Mouse (Mus musculus) heart, postnatal 0 days (tissue): ENCODE results near the gene Cadps. TPM values are rescaled to one million over a fixed set of nuclear protein-coding genes. Genes with fewer than 3 reads are reported as not detected.

Experiments
- ATAC-seq: fragments of 200-750 bp; cut with Nextera tagmentation; 2 replicates; pipeline ENCODE4 v1.8.0; 2017; ENCODE audit warnings: low read depth, moderate number of reproducible peaks, moderate library complexity; ENCODE audit not compliant: insufficient read depth
- DNase-seq: peaks from one replicate; pipeline ENCODE4 v3.0.0-alpha.2; 2016; ENCODE audit warnings: low spot score
- H3K27ac ChIP-seq: fragments of 300-500 bp; sonication (generic); 2 replicates; pipeline ENCODE4 v1.5.1; 2014; ENCODE audit warnings: low read depth, mild to moderate bottlenecking
- H3K27me3 ChIP-seq: fragments of 300-500 bp; sonication (generic); 2 replicates; pipeline ENCODE4 v1.6.1; 2014; ENCODE audit warnings: low read length, mixed read lengths; ENCODE audit not compliant: control insufficient read depth, insufficient read depth
- H3K36me3 ChIP-seq: fragments of 300-500 bp; sonication (generic); replicated peaks from 2 replicates; pipeline ENCODE4 v1.6.1; 2014; ENCODE audit warnings: low read length, mixed read lengths; ENCODE audit not compliant: control insufficient read depth, insufficient read depth
- H3K4me1 ChIP-seq: fragments of 300-500 bp; sonication (generic); 2 replicates; pipeline ENCODE4 v1.6.1; 2014; ENCODE audit warnings: antibody characterized with exemption; ENCODE audit not compliant: control insufficient read depth, insufficient read depth
- H3K4me2 ChIP-seq: fragments of 300-500 bp; sonication (generic); 2 replicates; pipeline ENCODE4 v1.6.1; 2014; ENCODE audit warnings: low read depth, mild to moderate bottlenecking, low read length, moderate library complexity
- H3K4me3 ChIP-seq: fragments of 300-500 bp; sonication (generic); 2 replicates; pipeline ENCODE4 v1.5.1; 2014; ENCODE audit warnings: low read depth, low read length
- H3K9ac ChIP-seq: fragments of 300-500 bp; sonication (generic); replicated peaks from 2 replicates; pipeline ENCODE4 v1.6.1; 2014; ENCODE audit warnings: low read depth, low read length, mixed read lengths
- H3K9me3 ChIP-seq: fragments of 300-500 bp; sonication (generic); replicated peaks from 2 replicates; pipeline ENCODE4 v1.6.1; 2016; ENCODE audit warnings: low read length; ENCODE audit not compliant: control insufficient read depth
- CTCF ChIP-seq: IDR thresholded peaks from 2 replicates; pipeline ENCODE4 v1.5.1; 2016; ENCODE audit warnings: antibody characterized with exemption, control low read depth, low read depth
- EP300 ChIP-seq: IDR thresholded peaks from 2 replicates; pipeline ENCODE4 v1.6.1; 2016; ENCODE audit warnings: antibody characterized with exemption, low read depth
- WGBS: fragments of 180-500 bp; shearing (Covaris S2); extraction: QIAGEN DNeasy Blood & Tissue Kit; methylation state at CpG from one replicate; pipeline ENCODE4 v1.1.7; 2014; 5-methylcytosine and 5-hydroxymethylcytosine counted together
- polyA plus RNA-seq: library from polyadenylated mRNA; unstranded; fragments of >200 nt; fragmentation: Nextera tagmentation; extraction: Ambion mirVana; gene quantifications from 2 replicates; pipeline ENCODE4 v1.2.1, GENCODE M21; 2015
- total RNA-seq: library from RNA; depleted of rRNA; stranded (reverse); fragments of >200 nt; gene quantifications from 2 replicates; pipeline ENCODE4 v1.2.3, GENCODE M21; 2014; ENCODE audit warnings: low replicate concordance

Cadps gene
- total and polyA plus RNA-seq, 2 experiments from 2014 or later, result 0.03 to 5.2 TPM

- TF ChIP-seq EP300 (no peak), CTCF (no peak)
- ATAC-seq (no peak), DNase-seq (no peak)
- Histone ChIP-seq H3K9ac (no peak overlapping the region), H3K9me3 (no peaks in the 10 kb centered on the region), H3K27ac (no peak overlapping the region), H3K4me2 (no peak overlapping the region), H3K27me3 (no peaks in the 10 kb centered on the region), H3K4me3 (no peak overlapping the region), H3K36me3 (no peaks in the 10 kb centered on the region), H3K4me1 (no peaks in the 10 kb centered on the region)
- WGBS, result 74% methylated on average over 2 of the region's 2 CpGs
Observed at GRCm38 (mm10) chr14:12394318-12394717, 428.6 kb downstream of the Cadps start.

- H3K36me3 ChIP-seq, result no peaks in the 10 kb centered on the region
Observed at GRCm38 (mm10) chr14:12393271-12393861, 429.5 kb downstream of the Cadps start.

GRCm38 (mm10) chr14:12391167-12391566 lies 431.7 kb downstream of the Cadps start:
- no peak overlapping the region for H3K4me3 ChIP-seq
- no peak for TF ChIP-seq CTCF

More at GRCm38 (mm10) chr14:12393271-12393861, 429.5 kb downstream of the Cadps start:
- no peak for ATAC-seq
- Histone ChIP-seq H3K4me2 (no peak overlapping the region), H3K27ac (no peak overlapping the region), H3K4me1 (no peaks in the 10 kb centered on the region), H3K4me3 (no peak overlapping the region), H3K27me3 (no peaks in the 10 kb centered on the region), H3K9ac (no peak overlapping the region), H3K9me3 (no peaks in the 10 kb centered on the region)
- no peak for DNase-seq
- WGBS, result 76% methylated on average over 12 of the region's 12 CpGs
- TF ChIP-seq CTCF (no peak), EP300 (no peak)

GRCm38 (mm10) chr14:12388806-12389436 lies 434.0 kb downstream of the Cadps start:
- no peaks in the 10 kb centered on the region for H3K36me3 ChIP-seq
- no peak overlapping the region for H3K4me3 ChIP-seq
- WGBS, result 48% methylated on average over 14 of the region's 14 CpGs
- no peaks in the 10 kb centered on the region for H3K9me3 ChIP-seq
- H3K27ac ChIP-seq, result no peak overlapping the region
- H3K27me3 ChIP-seq, result no peaks in the 10 kb centered on the region
- ATAC-seq (no peak), DNase-seq (no peak)
- no peaks in the 10 kb centered on the region for H3K4me1 ChIP-seq
- no peak overlapping the region for H3K4me2 ChIP-seq
- TF ChIP-seq EP300, result no peak
- no peak for TF ChIP-seq CTCF
- no peak overlapping the region for H3K9ac ChIP-seq

More at GRCm38 (mm10) chr14:12391167-12391566, 431.7 kb downstream of the Cadps start:
- H3K27me3 ChIP-seq, result no peaks in the 10 kb centered on the region
- no peak overlapping the region for H3K27ac ChIP-seq
- DNase-seq (no peak), ATAC-seq (no peak)
- 54% methylated on average over 7 of the region's 7 CpGs for WGBS
- no peaks in the 10 kb centered on the region for H3K9me3 ChIP-seq
- no peaks in the 10 kb centered on the region for H3K4me1 ChIP-seq
- H3K36me3 ChIP-seq, result no peaks in the 10 kb centered on the region
- no peak overlapping the region for H3K9ac ChIP-seq
- H3K4me2 ChIP-seq, result no peak overlapping the region

GRCm38 (mm10) chr14:12388192-12388795 lies 434.6 kb downstream of the Cadps start:
- no peaks in the 10 kb centered on the region for H3K9me3 ChIP-seq
- no peaks in the 10 kb centered on the region for H3K4me1 ChIP-seq
- H3K9ac ChIP-seq, result no peak overlapping the region
- no peak overlapping the region for H3K4me3 ChIP-seq
- DNase-seq (no peak), ATAC-seq (no peak)
- TF ChIP-seq EP300 (no peak), CTCF (no peak)
- 33% methylated on average over 4 of the region's 4 CpGs for WGBS
- no peak overlapping the region for H3K27ac ChIP-seq
- no peak overlapping the region for H3K4me2 ChIP-seq
- no peaks in the 10 kb centered on the region for H3K27me3 ChIP-seq
- H3K36me3 ChIP-seq, result no peaks in the 10 kb centered on the region
